Mouse (Mus musculus) small intestine, adult 2 months (tissue): Measurements from ENCODE around the gene Bmpr1b. TPM values are rescaled to one million over a fixed set of nuclear protein-coding genes. Genes with fewer than 3 reads are reported as not detected.
A peak's percentile ranks its signal among the peaks of the same experiment; 100 is the strongest.

Experiments
- H3K27ac ChIP-seq: fragments of 200-500 bp; 2 replicates; pipeline ENCODE4 v1.5.1; 2012; ENCODE audit warnings: low read depth, low read length, control low read depth, inconsistent platforms; ENCODE audit not compliant: insufficient read depth
- H3K27me3 ChIP-seq: fragments of 200-500 bp; 2 replicates; pipeline ENCODE4 v1.6.1; 2012; ENCODE audit warnings: mild to moderate bottlenecking, moderate library complexity, low read length, inconsistent platforms; ENCODE audit not compliant: control insufficient read depth, insufficient read depth
- H3K36me3 ChIP-seq: fragments of 200-500 bp; 2 replicates; pipeline ENCODE4 v1.6.1; 2012; ENCODE audit warnings: mild to moderate bottlenecking, low read length, control low read depth, inconsistent platforms; ENCODE audit not compliant: control insufficient read depth, insufficient read depth
- H3K4me1 ChIP-seq: fragments of 200-500 bp; 2 replicates; pipeline ENCODE4 v1.6.1; 2012; ENCODE audit warnings: low read length, inconsistent platforms, mixed read lengths; ENCODE audit not compliant: control insufficient read depth, insufficient read depth, insufficient read length
- H3K4me3 ChIP-seq: fragments of 200-500 bp; 2 replicates; pipeline ENCODE4 v1.5.1; 2012; ENCODE audit warnings: low read depth, mild to moderate bottlenecking, control low read depth, inconsistent platforms, low read length, moderate library complexity
- CTCF ChIP-seq: fragments of 200-500 bp; IDR thresholded peaks from 2 replicates; pipeline ENCODE4 v1.5.1; 2012; ENCODE audit warnings: low read depth, mild to moderate bottlenecking, control low read depth, inconsistent platforms, low read length, moderate library complexity, mixed read lengths; ENCODE audit not compliant: insufficient replicate concordance, insufficient read length; ENCODE audit errors: extremely low read depth
- POLR2A ChIP-seq: fragments of 200-500 bp; IDR thresholded peaks from 2 replicates; pipeline ENCODE4 v1.6.1; 2012; ENCODE audit warnings: low read depth, mild to moderate bottlenecking, control low read depth, inconsistent platforms, low read length, moderate library complexity
- WGBS: fragments of 180-500 bp; shearing (Covaris S2); methylation state at CpG from one replicate; pipeline ENCODE4 v1.1.7; 2018; 5-methylcytosine and 5-hydroxymethylcytosine counted together
- polyA plus RNA-seq: library from polyadenylated mRNA; depleted of rRNA; stranded (reverse); fragments of >200 nt; gene quantifications from 2 replicates; pipeline ENCODE4 v1.2.3, GENCODE M21; 2012; rRNA removed

Gene Bmpr1b
- polyA plus RNA-seq, result 0.09 TPM in 1 of 2 replicates, not detected in the other

DNA sequence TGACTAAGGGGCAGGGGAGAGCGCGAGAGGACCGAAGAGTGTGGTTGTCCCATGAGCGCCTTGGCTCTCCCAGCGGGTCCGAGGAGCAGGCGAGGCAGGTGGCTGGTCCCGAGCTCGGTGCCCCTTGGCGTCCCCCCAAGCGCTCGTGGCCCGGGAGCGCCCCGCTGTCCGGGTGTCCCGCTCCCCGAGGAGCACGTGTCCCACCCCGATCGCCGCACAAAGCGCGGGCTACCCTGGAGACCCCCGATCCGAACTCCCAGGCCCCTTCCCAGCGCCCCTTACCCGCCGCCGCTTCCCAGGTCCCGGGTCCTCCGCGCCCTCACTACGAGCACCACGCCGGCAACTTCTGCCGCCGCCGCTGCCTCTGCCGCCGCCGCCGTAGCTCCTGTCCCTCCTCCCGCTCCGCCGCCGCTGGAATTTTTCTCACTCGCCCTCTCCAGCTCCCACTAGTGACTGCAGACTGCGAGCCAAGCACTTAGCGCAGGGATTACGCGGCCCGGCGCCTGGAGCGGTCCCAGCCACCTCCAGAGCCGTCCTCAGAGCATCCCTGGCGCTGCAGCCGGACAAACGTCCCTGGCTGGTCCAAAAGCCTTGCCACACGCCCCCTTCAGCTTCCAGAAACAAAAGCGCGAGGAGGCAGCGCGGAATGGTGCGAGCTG, at the start of gene Bmpr1b:
Gene Bmpr1b, minus strand, starts transcription at position 563 of the 659 bp plus-strand sequence.
- Histone ChIP-seq H3K4me1 (peaks cover 6% of the 10 kb centered on the region), H3K36me3 (no peaks in the 10 kb centered on the region), H3K27ac (no peak within 1 kb of the TSS), H3K4me3 (peak within 1 kb of the TSS; percentile 46), H3K27me3 (peaks cover 10% of the 10 kb centered on the region)
- no peak for TF ChIP-seq POLR2A
- TF ChIP-seq CTCF, result no peak
- 2% methylated on average over 64 of the region's 65 CpGs for WGBS

DNA sequence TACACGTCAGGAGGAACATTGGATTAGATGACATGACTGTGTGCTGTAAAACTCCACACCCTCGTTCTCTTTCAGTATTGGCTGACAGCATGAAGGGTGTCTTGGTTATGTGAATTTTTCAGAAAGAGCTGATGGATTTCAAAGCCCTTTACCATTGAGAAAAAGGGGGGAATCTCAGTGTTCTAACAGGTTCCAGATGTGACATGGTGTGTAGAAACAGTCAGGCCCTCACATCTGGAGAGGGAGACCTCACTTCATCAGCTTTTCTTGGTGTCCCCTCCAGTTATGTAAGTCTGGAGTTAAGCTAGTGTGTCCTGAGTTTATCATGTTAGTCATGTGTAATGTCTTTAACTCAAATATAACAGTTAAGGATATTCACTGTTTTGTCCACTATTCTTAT, 43.6 kb upstream of the Bmpr1b start:
- no peaks in the 10 kb centered on the region for H3K27me3 ChIP-seq
- no peaks in the 10 kb centered on the region for H3K4me1 ChIP-seq
- no peak for TF ChIP-seq CTCF
- no peak for TF ChIP-seq POLR2A
- WGBS, result 56% methylated on average over 2 of the region's 2 CpGs
- no peak overlapping the region for H3K4me3 ChIP-seq
- no peaks in the 10 kb centered on the region for H3K36me3 ChIP-seq
- no peak overlapping the region for H3K27ac ChIP-seq

GRCm38 (mm10) chr3:142212186-142212585, 43.0 kb upstream of the Bmpr1b start:
- Histone ChIP-seq H3K27ac (no peak overlapping the region), H3K4me3 (no peak overlapping the region), H3K27me3 (no peaks in the 10 kb centered on the region), H3K36me3 (no peaks in the 10 kb centered on the region), H3K4me1 (no peaks in the 10 kb centered on the region)
- no peak for TF ChIP-seq CTCF
- TF ChIP-seq POLR2A, result no peak
- WGBS, result 72% methylated on average over 3 of the region's 3 CpGs

DNA sequence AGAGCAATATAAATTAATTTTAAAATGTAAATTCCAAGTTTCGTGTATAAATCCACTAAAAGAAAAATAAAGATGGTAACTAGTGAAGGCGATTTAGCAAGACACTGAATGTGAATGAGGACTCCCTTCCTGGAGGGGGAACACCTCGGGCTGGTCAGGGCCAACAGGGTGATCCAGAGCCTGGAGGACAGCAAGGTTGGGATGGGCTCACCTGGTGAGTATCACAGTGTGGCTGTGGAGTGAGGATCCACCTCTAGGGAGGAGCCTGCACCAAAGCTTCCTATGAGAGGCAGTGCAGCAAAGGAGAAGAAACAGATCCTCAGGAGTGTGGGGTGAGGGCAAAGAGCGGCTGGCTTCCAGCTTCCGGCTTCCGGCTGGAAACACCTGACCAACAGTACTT, 40.8 kb upstream of the Bmpr1b start:
- 75% methylated on average over 6 of the region's 6 CpGs for WGBS

GRCm38 (mm10) chr3:142209057-142209456, 39.8 kb upstream of the Bmpr1b start:
- WGBS, result 90% methylated on average over 11 of the region's 11 CpGs
- Histone ChIP-seq H3K4me1 (no peaks in the 10 kb centered on the region), H3K27ac (no peak overlapping the region), H3K27me3 (no peaks in the 10 kb centered on the region), H3K4me3 (no peak overlapping the region), H3K36me3 (no peaks in the 10 kb centered on the region)
- TF ChIP-seq POLR2A (no peak), CTCF (no peak)

More for the DNA sequence above, 40.8 kb upstream of the Bmpr1b start:
- Histone ChIP-seq H3K4me3 (no peak overlapping the region), H3K27me3 (no peaks in the 10 kb centered on the region), H3K4me1 (no peaks in the 10 kb centered on the region), H3K36me3 (no peaks in the 10 kb centered on the region), H3K27ac (no peak overlapping the region)
- TF ChIP-seq POLR2A (no peak), CTCF (no peak)

GRCm38 (mm10) chr3:142207488-142207887, 38.3 kb upstream of the Bmpr1b start:
- Histone ChIP-seq H3K36me3 (no peaks in the 10 kb centered on the region), H3K27me3 (no peaks in the 10 kb centered on the region), H3K4me3 (no peak overlapping the region), H3K27ac (no peak overlapping the region), H3K4me1 (no peaks in the 10 kb centered on the region)
- 81% methylated on average over 6 of the region's 6 CpGs for WGBS
- TF ChIP-seq POLR2A (no peak), CTCF (no peak)

- Histone ChIP-seq H3K27me3 (no peaks in the 10 kb centered on the region), H3K27ac (no peak overlapping the region), H3K36me3 (no peaks in the 10 kb centered on the region), H3K4me3 (no peak overlapping the region), H3K4me1 (no peaks in the 10 kb centered on the region)
- WGBS, result 81% methylated on average over 3 of the region's 3 CpGs
- no peak for TF ChIP-seq POLR2A
- TF ChIP-seq CTCF, result no peak
These were observed 37.1 kb upstream of the Bmpr1b start for GRCm38 (mm10) chr3:142206316-142206715.
